Mouse (Mus musculus) midbrain, embryonic 11.5 days (tissue): ENCODE measurements at regions not wholly inside any gene's neighbourhood (a gene's known extent, or its start where the extent isn't known, plus 50 kb on each side); places are given as distances from the start of the nearest gene placed in this dataset.

Experiments
- ATAC-seq: fragments of 200-750 bp; cut with Nextera tagmentation; 2 replicates; pipeline ENCODE4 v1.8.0; 2017; ENCODE audit warnings: moderate TSS enrichment, moderate library complexity; ENCODE audit not compliant: low FRiP score
- DNase-seq: peaks from one replicate; pipeline ENCODE4 v3.0.0; 2015; ENCODE audit warnings: low spot score; ENCODE audit errors: missing footprints
- H3K27ac ChIP-seq: fragments of 300-500 bp; sonication (generic); 2 replicates; pipeline ENCODE4 v1.5.1; 2014; ENCODE audit warnings: low read depth, low read length
- H3K27me3 ChIP-seq: fragments of 300-500 bp; sonication (generic); 2 replicates; pipeline ENCODE4 v1.6.1; 2014; ENCODE audit warnings: mild to moderate bottlenecking, low read length, moderate library complexity, mixed read lengths; ENCODE audit not compliant: control insufficient read depth, insufficient read depth
- H3K36me3 ChIP-seq: fragments of 300-500 bp; sonication (generic); 2 replicates; pipeline ENCODE4 v1.6.1; 2014; ENCODE audit warnings: mild to moderate bottlenecking, low read length, moderate library complexity, mixed read lengths; ENCODE audit not compliant: control insufficient read depth, insufficient read depth
- H3K4me1 ChIP-seq: fragments of 300-500 bp; sonication (generic); 2 replicates; pipeline ENCODE4 v1.6.1; 2014; ENCODE audit warnings: low read length; ENCODE audit not compliant: control insufficient read depth, insufficient read depth
- H3K4me2 ChIP-seq: fragments of 300-500 bp; sonication (generic); 2 replicates; pipeline ENCODE4 v1.6.1; 2014; ENCODE audit warnings: mild to moderate bottlenecking, moderate library complexity
- H3K4me3 ChIP-seq: fragments of 300-500 bp; sonication (generic); 2 replicates; pipeline ENCODE4 v1.5.1; 2014; ENCODE audit warnings: low read depth, low read length
- H3K9ac ChIP-seq: fragments of 300-500 bp; sonication (generic); 2 replicates; pipeline ENCODE4 v1.6.1; 2014; ENCODE audit warnings: low read length
- H3K9me3 ChIP-seq: fragments of 300-500 bp; sonication (generic); 2 replicates; pipeline ENCODE4 v1.6.1; 2016; ENCODE audit warnings: low read length; ENCODE audit not compliant: control insufficient read depth
- WGBS: fragments of 180-500 bp; shearing (Covaris S2); extraction: QIAGEN DNeasy Blood & Tissue Kit; methylation state at CpG from one replicate; pipeline ENCODE4 v1.1.7; 2014; 5-methylcytosine and 5-hydroxymethylcytosine counted together

DNA sequence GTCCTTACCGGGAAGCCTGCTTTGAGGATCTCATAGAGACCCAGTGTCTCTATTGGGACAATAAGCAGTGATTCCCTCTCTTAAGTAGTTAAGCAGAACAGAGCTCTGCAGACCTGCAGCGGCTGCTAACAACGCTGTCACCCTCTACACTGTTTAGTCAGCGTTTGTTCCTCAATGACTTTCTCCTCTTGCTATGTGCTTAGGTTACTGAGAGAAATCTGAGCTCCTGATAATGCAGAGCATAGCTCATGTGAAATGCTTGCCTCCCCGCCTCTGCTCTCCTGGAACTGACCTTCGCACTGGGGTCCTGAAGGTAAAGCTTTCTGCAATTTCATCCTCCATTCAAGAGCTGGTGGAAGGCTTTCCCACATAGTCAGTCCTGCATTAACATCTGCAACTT is 226.6 kb upstream of the Ppargc1a start:
- H3K9me3 ChIP-seq = no peaks in the 10 kb centered on the region
- no peak overlapping the region for H3K9ac ChIP-seq
- H3K4me3 ChIP-seq = no peak overlapping the region
- H3K27me3 ChIP-seq = no peaks in the 10 kb centered on the region
- H3K36me3 ChIP-seq = no peaks in the 10 kb centered on the region
- H3K27ac ChIP-seq = no peak overlapping the region
- H3K4me2 ChIP-seq = no peak overlapping the region
- 74% methylated on average over 6 of the region's 6 CpGs for WGBS
- peak; percentile 56 for DNase-seq
- ATAC-seq = no peak
- H3K4me1 ChIP-seq = no peaks in the 10 kb centered on the region

DNA sequence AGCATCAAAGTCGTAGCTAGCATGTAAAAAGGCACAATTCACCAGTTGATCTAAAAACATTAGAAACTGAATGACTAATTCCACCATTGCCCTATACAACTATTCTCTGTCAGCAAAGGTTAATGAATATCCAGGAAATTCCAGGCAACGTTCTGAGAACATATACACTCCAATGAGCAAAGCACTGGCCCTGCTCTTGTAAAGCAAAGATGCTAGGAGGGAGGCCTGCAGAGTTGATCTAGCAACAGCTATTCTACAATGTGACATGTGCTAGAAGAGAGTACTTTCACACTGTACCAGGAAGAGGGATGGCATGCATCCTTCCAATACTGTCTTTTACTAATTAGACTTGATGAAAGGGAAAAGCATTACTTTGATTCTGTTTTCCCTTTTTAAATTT is 225.4 kb upstream of the Ppargc1a start:
- WGBS = 78% methylated on average over 2 of the region's 2 CpGs
- no peak overlapping the region for H3K4me2 ChIP-seq
- no peak overlapping the region for H3K27ac ChIP-seq

DNA sequence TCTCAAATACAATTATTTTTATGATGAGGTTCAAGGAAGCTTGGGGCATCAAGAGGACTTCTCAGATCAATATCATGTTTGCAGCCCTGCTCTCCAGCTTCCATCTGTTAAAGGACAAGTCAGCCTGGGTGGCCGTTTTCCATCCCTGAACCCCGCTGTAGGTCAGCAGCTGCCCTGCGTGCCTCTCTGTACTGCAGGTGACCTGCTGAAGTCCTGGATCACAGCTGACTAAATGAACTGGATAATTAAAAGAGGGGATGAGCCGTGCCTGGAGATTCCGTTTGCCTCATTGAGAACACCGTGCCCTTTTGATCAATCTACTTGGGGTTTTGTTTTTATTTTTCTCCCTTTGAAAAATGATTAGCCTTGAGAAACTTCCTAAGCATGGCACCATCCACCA is 221.2 kb upstream of the Ppargc1a start:
- H3K9ac ChIP-seq = no peak overlapping the region
- DNase-seq (peak; percentile 2), ATAC-seq (no peak)
- H3K36me3 ChIP-seq = no peaks in the 10 kb centered on the region
- no peaks in the 10 kb centered on the region for H3K27me3 ChIP-seq
- no peaks in the 10 kb centered on the region for H3K9me3 ChIP-seq
- WGBS = 74% methylated on average over 6 of the region's 6 CpGs
- H3K4me1 ChIP-seq = no peaks in the 10 kb centered on the region
- no peak overlapping the region for H3K4me2 ChIP-seq
- H3K4me3 ChIP-seq = no peak overlapping the region
- H3K27ac ChIP-seq = no peak overlapping the region

More for the DNA sequence above, 225.4 kb upstream of the Ppargc1a start:
- Histone ChIP-seq H3K36me3 (no peaks in the 10 kb centered on the region), H3K4me3 (no peak overlapping the region), H3K27me3 (no peaks in the 10 kb centered on the region), H3K9me3 (no peaks in the 10 kb centered on the region), H3K4me1 (no peaks in the 10 kb centered on the region), H3K9ac (no peak overlapping the region)
- ATAC-seq (no peak), DNase-seq (peak; percentile 57)

DNA sequence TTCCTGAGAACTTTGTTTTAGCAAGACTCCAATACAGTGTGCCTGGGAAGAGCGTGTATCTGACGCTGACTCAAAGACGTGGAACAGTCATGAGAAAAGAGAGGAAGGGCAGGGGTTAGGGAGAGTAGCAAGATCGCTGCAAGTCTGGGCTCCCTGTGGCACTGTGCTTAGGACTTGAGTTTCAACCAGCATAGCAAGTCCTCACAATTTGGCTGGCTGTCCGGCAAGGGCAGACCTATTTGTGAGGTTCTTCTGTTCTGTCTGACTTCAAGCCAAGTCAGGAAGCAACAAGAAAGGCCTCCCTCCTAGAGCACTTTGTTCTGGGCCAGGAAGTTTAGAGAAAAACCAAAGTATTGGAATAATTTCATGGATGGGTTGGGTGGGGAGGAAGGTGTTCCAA is 216.0 kb upstream of the Ppargc1a start:
- Histone ChIP-seq H3K36me3 (no peaks in the 10 kb centered on the region), H3K9ac (no peak overlapping the region), H3K9me3 (no peaks in the 10 kb centered on the region), H3K27me3 (no peaks in the 10 kb centered on the region), H3K4me3 (no peak overlapping the region), H3K4me1 (no peaks in the 10 kb centered on the region), H3K4me2 (no peak overlapping the region), H3K27ac (no peak overlapping the region)
- DNase-seq = no peak
- WGBS = 87% methylated on average over 5 of the region's 5 CpGs
- no peak for ATAC-seq

DNA sequence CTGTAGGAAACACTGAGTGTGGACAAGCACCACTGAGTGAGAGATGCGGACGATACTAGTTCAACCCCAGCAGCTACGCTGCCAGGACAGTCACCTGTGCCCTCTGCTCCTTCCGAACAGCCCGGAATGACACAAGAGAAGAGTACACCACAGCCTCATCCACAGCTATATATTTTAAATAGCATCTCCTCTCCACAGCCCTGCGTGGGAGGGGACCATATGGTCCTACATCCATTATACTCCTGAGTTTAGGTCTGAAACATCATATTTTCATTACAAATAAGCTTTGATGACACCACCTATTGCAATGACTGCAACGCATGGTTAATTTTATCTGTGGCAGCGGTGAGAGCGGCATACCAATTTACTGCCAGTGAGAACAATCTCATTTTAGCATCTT is 215.6 kb upstream of the Ppargc1a start:
- Histone ChIP-seq H3K36me3 (no peaks in the 10 kb centered on the region), H3K9me3 (no peaks in the 10 kb centered on the region), H3K4me2 (no peak overlapping the region), H3K27me3 (no peaks in the 10 kb centered on the region), H3K9ac (no peak overlapping the region), H3K27ac (no peak overlapping the region), H3K4me1 (no peaks in the 10 kb centered on the region), H3K4me3 (no peak overlapping the region)
- DNase-seq (peak; percentile 10), ATAC-seq (no peak)
- WGBS = 88% methylated on average over 9 of the region's 9 CpGs

DNA sequence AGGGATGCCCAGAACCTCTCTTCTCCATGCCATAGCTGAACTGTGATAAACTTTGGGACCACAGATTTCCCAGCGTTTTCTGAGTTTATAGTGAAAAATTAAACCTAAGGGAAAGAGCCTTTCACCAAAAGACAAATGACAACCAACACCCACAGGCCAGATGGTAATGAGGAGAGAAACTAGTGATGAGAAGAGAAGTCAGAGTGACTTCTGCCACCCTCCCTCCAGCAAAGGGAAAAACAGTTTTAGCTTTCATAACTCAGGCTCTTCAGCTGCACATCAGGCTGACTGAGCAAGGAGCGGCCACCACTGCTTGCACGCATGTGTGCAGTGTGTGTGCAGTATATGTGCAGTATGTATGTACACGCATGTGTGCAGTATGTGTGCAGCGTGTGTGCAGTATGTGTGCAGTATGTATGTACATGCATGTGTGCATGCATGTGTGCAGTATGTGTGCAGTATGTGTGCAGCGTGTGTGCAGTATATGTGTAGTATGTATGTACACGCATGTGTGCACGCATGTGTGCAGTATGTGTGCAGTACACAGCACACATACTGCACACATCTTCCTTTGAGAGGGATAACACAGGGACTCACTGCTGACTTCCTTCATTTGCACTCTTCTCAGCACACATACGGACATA is 208.1 kb upstream of the Ppargc1a start:
- no peak overlapping the region for H3K27ac ChIP-seq
- H3K4me2 ChIP-seq = no peak overlapping the region
- no peaks in the 10 kb centered on the region for H3K9me3 ChIP-seq
- no peak overlapping the region for H3K9ac ChIP-seq
- WGBS = 94% methylated on average over 9 of the region's 9 CpGs
- H3K4me1 ChIP-seq = no peaks in the 10 kb centered on the region
- ATAC-seq (no peak), DNase-seq (no peak)
- H3K36me3 ChIP-seq = no peaks in the 10 kb centered on the region
- H3K4me3 ChIP-seq = no peak overlapping the region
- no peaks in the 10 kb centered on the region for H3K27me3 ChIP-seq

DNA sequence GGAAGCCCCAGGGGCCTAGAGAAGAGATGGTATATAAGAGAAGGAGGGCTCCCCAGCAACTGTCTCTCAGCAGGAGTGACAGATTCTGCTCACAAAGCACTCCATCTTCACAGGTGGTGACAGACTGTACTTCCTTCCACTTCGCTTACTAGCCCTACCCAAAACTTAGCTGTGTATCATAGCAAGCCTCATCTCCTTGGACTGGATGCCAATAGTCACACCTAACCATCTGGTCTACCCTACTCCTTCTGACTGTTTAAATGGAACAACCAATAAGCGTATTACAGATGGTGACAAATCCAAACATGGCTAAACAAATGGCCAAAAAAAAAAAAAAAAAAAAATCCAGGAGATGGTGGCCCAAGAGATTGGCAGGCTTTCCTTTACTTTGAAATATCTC is 204.1 kb upstream of the Ppargc1a start:
- no peaks in the 10 kb centered on the region for H3K4me1 ChIP-seq
- H3K27me3 ChIP-seq = no peaks in the 10 kb centered on the region
- no peaks in the 10 kb centered on the region for H3K36me3 ChIP-seq
- 78% methylated on average over 2 of the region's 2 CpGs for WGBS
- DNase-seq (peak; percentile 57), ATAC-seq (no peak)
- no peaks in the 10 kb centered on the region for H3K9me3 ChIP-seq
- no peak overlapping the region for H3K27ac ChIP-seq
- no peak overlapping the region for H3K4me2 ChIP-seq
- no peak overlapping the region for H3K9ac ChIP-seq
- H3K4me3 ChIP-seq = no peak overlapping the region

DNA sequence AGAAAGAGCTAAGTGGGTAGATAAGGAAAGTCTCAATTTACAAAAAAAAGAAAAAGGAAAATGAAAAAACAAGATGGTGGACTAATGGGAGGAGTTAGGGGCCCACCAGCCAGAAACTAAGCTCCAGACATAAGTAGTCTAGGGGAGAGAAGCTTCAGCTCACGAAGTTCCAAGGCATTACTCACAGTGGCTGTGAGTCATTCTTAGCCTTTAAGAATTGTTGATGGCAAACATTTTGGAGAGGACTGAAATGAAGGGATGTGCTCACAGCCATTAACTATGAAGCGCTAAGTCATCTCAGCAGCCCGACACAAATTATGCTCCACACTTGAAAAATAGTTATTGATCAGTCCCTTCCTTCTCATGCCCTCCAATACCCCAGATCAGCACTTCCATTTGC is 198.6 kb upstream of the Ppargc1a start:
- DNase-seq = no peak
- Histone ChIP-seq H3K27me3 (no peaks in the 10 kb centered on the region), H3K27ac (no peak overlapping the region), H3K9ac (no peak overlapping the region), H3K36me3 (no peaks in the 10 kb centered on the region), H3K4me2 (no peak overlapping the region), H3K4me3 (no peak overlapping the region), H3K4me1 (no peaks in the 10 kb centered on the region), H3K9me3 (no peaks in the 10 kb centered on the region)
- 79% methylated on average over 3 of the region's 3 CpGs for WGBS
- ATAC-seq = no peak

DNA sequence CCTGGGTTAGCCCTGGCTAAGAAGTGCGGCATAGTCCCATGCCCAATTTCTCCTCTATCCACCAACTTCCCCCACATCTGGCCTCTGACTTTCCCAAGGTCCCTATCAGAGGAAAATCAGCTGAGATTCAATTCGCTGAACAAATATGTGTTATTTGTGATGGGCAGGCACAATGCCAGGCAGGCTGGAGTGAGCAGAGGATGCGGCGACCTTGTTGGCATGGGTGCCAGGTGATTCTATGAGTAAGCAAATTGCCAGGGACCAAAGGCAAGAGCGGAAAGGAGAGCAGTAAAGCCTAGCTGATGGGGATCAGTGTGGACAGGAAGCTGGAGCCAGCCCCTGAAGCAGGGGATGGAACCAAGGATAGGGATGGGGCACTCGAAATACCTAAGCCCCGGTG is 196.9 kb upstream of the Ppargc1a start:
- Histone ChIP-seq H3K4me3 (no peak overlapping the region), H3K36me3 (no peaks in the 10 kb centered on the region), H3K4me2 (no peak overlapping the region), H3K27me3 (no peaks in the 10 kb centered on the region), H3K4me1 (no peaks in the 10 kb centered on the region), H3K27ac (no peak overlapping the region), H3K9ac (no peak overlapping the region), H3K9me3 (no peaks in the 10 kb centered on the region)
- WGBS = 93% methylated on average over 7 of the region's 7 CpGs
- DNase-seq (no peak), ATAC-seq (no peak)
